In the genomic region with DNA sequence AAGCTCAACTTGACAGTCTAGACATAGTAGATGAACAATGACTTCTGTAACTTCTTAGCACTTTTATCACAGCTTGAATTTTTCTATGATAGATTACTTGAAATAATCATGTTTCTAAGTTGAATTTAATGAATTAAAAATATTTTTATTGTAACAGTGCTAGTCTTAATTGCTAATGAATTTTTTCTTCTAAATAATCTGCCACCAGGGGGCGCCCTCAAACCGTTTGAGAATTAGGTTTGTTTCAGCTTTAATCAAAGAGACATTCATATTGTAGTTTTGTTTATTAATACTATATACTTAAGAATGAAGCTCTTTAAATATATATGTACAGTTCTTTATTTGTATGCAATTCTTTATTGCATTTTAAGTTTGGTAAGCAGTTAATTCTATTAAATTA, we compare ENCODE assay signal across 11 mouse cellular contexts. TPM values are rescaled to one million over a fixed set of nuclear protein-coding genes. Genes with fewer than 3 reads are reported as not detected.
A peak's percentile ranks its signal among the peaks of the same experiment; 100 is the strongest.
DNase-seq lines count a peak whose midpoint lies in the region; ATAC-seq and TF ChIP-seq lines count a peak whose summit lies in the region.
"Had no signal": no experiment of that assay in that cellular context is flagged by ENCODE, and none has a peak within 500 bp of the region (broad histone marks: within the 10 kb centered on the region; RNA-seq: fewer than 3 reads in every experiment).

No protein-coding gene starts in this region.

- no peaks in the 10 kb centered on the region for H3K4me1 ChIP-seq in intestine, embryonic 14.5 days (replicated peaks; ENCODE audit: control insufficient read depth, insufficient read depth, low read length)
- no peaks in the 10 kb centered on the region for H3K4me1 ChIP-seq in intestine, embryonic 15.5 days (replicated peaks)
- peaks cover 10% of the 10 kb centered on the region for H3K4me1 ChIP-seq in E14TG2a.4 (replicated peaks; ENCODE audit: low read depth, low read length)
- H3K4me1 ChIP-seq: embryonic facial prominence, embryonic 13.5 days; liver, embryonic 15.5 days; stomach, embryonic 15.5 days had no signal

- H3K27ac ChIP-seq in intestine, embryonic 14.5 days (ENCODE audit: low read depth), result no peak overlapping the region
- no peak overlapping the region for H3K27ac ChIP-seq in intestine, embryonic 15.5 days
- H3K27ac ChIP-seq in left cerebral cortex, adult 2 months, result no peak overlapping the region
- H3K27ac ChIP-seq: embryonic facial prominence, embryonic 13.5 days; liver, embryonic 15.5 days; stomach, embryonic 15.5 days had no signal

- no peak for ATAC-seq in intestine, embryonic 14.5 days (replicated peaks; ENCODE audit: low FRiP score, low TSS enrichment, low read depth)
- no peak for ATAC-seq in intestine, embryonic 15.5 days
- no peak for ATAC-seq in megakaryocyte-erythroid progenitor cell, adult 5-6 weeks (replicated peaks; ENCODE audit: low FRiP score, low TSS enrichment, poor library complexity, severe bottlenecking)

- no peak overlapping the region for H3K4me2 ChIP-seq in intestine, embryonic 14.5 days (ENCODE audit: low read length)
- H3K4me2 ChIP-seq in intestine, embryonic 15.5 days (replicated peaks), result no peak overlapping the region
- H3K4me2 ChIP-seq: embryonic facial prominence, embryonic 13.5 days; liver, embryonic 15.5 days; stomach, embryonic 15.5 days had no signal

- H3K9ac ChIP-seq in intestine, embryonic 14.5 days (ENCODE audit: low read length), result no peak overlapping the region
- no peak overlapping the region for H3K9ac ChIP-seq in intestine, embryonic 15.5 days
- H3K9ac ChIP-seq: embryonic facial prominence, embryonic 13.5 days; liver, embryonic 15.5 days; stomach, embryonic 15.5 days had no signal

- H3K36me3 ChIP-seq in intestine, embryonic 14.5 days (ENCODE audit: control insufficient read depth, insufficient read depth, low read length), result 0 out of 2 replicates have a peak, but pooled peaks cover 16% of the 10 kb centered on the region
- no peaks in the 10 kb centered on the region for H3K36me3 ChIP-seq in intestine, embryonic 15.5 days
- H3K36me3 ChIP-seq in E14TG2a.4 (ENCODE audit: insufficient read depth, low read length), result peaks cover 37% of the 10 kb centered on the region
- H3K36me3 ChIP-seq: stomach, embryonic 15.5 days had no signal

- H3K4me3 ChIP-seq in intestine, embryonic 14.5 days (ENCODE audit: low read depth, low read length), result no peak overlapping the region
- H3K4me3 ChIP-seq in intestine, embryonic 15.5 days (replicated peaks), result no peak overlapping the region
- no peak overlapping the region for H3K4me3 ChIP-seq in E14TG2a.4 (replicated peaks; ENCODE audit: low read length)
- no peak overlapping the region for H3K4me3 ChIP-seq in left cerebral cortex, adult 2 months
- H3K4me3 ChIP-seq: embryonic facial prominence, embryonic 13.5 days; liver, embryonic 15.5 days; stomach, embryonic 15.5 days had no signal

- no peaks in the 10 kb centered on the region for H3K9me3 ChIP-seq in intestine, embryonic 14.5 days (ENCODE audit: control insufficient read depth, low read length)
- no peaks in the 10 kb centered on the region for H3K9me3 ChIP-seq in intestine, embryonic 15.5 days
- H3K9me3 ChIP-seq in E14TG2a.4 (ENCODE audit: low read length), result no peaks in the 10 kb centered on the region
- H3K9me3 ChIP-seq: embryonic facial prominence, embryonic 13.5 days; liver, embryonic 15.5 days; stomach, embryonic 15.5 days had no signal

- TF ChIP-seq CTCF in E14TG2a.4 (conservative IDR thresholded peaks at IDR 0.05; ENCODE audit: low read length), result peak; percentile 48
- TF ChIP-seq CTCF in left cerebral cortex, adult 2 months (IDR thresholded peaks at IDR 0.05), result peak; percentile 86

- H3K27me3 ChIP-seq in intestine, embryonic 14.5 days (replicated peaks; ENCODE audit: control insufficient read depth, insufficient read depth, low read length), result no peaks in the 10 kb centered on the region
- H3K27me3 ChIP-seq in intestine, embryonic 15.5 days (replicated peaks), result no peaks in the 10 kb centered on the region
- H3K27me3 ChIP-seq in E14TG2a.4 (ENCODE audit: insufficient read depth, low read length), result no peaks in the 10 kb centered on the region
- H3K27me3 ChIP-seq: embryonic facial prominence, embryonic 13.5 days; liver, embryonic 15.5 days; stomach, embryonic 15.5 days had no signal

- peak; percentile 80 for DNase-seq in intestine, embryonic 14.5 days (ENCODE audit: low spot score)
- DNase-seq in adrenal gland, postnatal 14 days, result peak; percentile 72
- peak; percentile 23 for DNase-seq in forelimb bud, embryonic 11.5 days (ENCODE audit: low read depth, low spot score)
- DNase-seq in left cerebral cortex, adult 2 months (ENCODE audit: extremely low spot score in 1 of 2, low spot score in 2 of 2), result peak; percentile 43 to 47
- peak; percentile 16 for DNase-seq in retina, adult 2 months (ENCODE audit: low read depth, low spot score)

- 2% methylated on average over 2 of the region's 2 CpGs for WGBS in intestine, embryonic 14.5 days
- 0% methylated on average over 2 of the region's 2 CpGs for WGBS in intestine, embryonic 15.5 days

- intact Hi-C loops in left cerebral cortex, adult 2 months (cut with DNase I), result loop anchor here (1.0 kb wide), 1 partner anchor 253 kb away; no protein-coding TSS in a partner anchor

RNA-seq across cellular contexts. Expression of a gene that starts 27.2 kb away (rescaled TPM):
- polyA plus RNA-seq in intestine, embryonic 14.5 days (2014; fragmentation: Nextera tagmentation; extraction: Ambion mirVana), result 43.8 and 45.5 TPM in 2 replicates
- polyA plus RNA-seq in intestine, embryonic 15.5 days (2015; fragmentation: Nextera tagmentation; extraction: Ambion mirVana), result 35.9 and 37.0 TPM in 2 replicates
- total RNA-seq in adrenal gland, postnatal 14 days (2021), result 54.4 and 59.0 TPM in 2 replicates
- total RNA-seq in left cerebral cortex, adult 2 months (2021), result 10 to 100 TPM; 42.5 to 42.8 TPM
- total RNA-seq in megakaryocyte-erythroid progenitor cell, adult 5-6 weeks (2014; fragmentation: Nextera tagmentation), result 31.5 and 33.9 TPM in 2 replicates
- total RNA-seq in megakaryocyte-erythroid progenitor cell, adult 5-6 weeks (2017), result 102 and 122 TPM in 2 replicates

RNA-seq across cellular contexts. Expression of a gene that starts 27.3 kb away (rescaled TPM):
- polyA plus RNA-seq in intestine, embryonic 14.5 days (2014; fragmentation: Nextera tagmentation; extraction: Ambion mirVana), result 333 and 354 TPM in 2 replicates
- polyA plus RNA-seq in intestine, embryonic 15.5 days (2015; fragmentation: Nextera tagmentation; extraction: Ambion mirVana), result 335 and 338 TPM in 2 replicates
- 260 and 274 TPM in 2 replicates for total RNA-seq in adrenal gland, postnatal 14 days (2021)
- total RNA-seq in left cerebral cortex, adult 2 months (2021), result 10 to 100 TPM; 56.1 to 75.8 TPM
- 216 and 235 TPM in 2 replicates for total RNA-seq in megakaryocyte-erythroid progenitor cell, adult 5-6 weeks (2014; fragmentation: Nextera tagmentation)
- 189 and 199 TPM in 2 replicates for total RNA-seq in megakaryocyte-erythroid progenitor cell, adult 5-6 weeks (2017)

Comparison
In these comparisons a context has a peak if more than half of its experiments do, and no peak if none do; other contexts are left out.
1. DNase-seq: peak in every context shown above with its lines; median percentile 80 in intestine, embryonic 14.5 days; 72 in adrenal gland, postnatal 14 days; 45 in left cerebral cortex, adult 2 months; 23 in forelimb bud, embryonic 11.5 days; 16 in retina, adult 2 months.